Mouse (Mus musculus): ENCODE measurements around the gene Gm20479. TPM values are rescaled to one million over a fixed set of nuclear protein-coding genes. Genes with fewer than 3 reads are reported as not detected.

Gene Gm20479
- total and polyA plus RNA-seq, 3 experiments: 2.7 TPM; not detected in 2

- H3K36me3 ChIP-seq (ENCODE audit: control insufficient read depth in 1 of 2, insufficient read depth in 2 of 2, low read length in 2 of 2): no peaks in the 10 kb centered on the region
- no peak for DNase-seq (ENCODE audit: low read depth, low spot score)
- H3K27ac ChIP-seq (ENCODE audit: control insufficient read depth, low read depth, low read length): no peak overlapping the region
- TF ChIP-seq POLR2A (IDR thresholded peaks at IDR 0.05; ENCODE audit: control insufficient read depth in 1 of 2, insufficient read depth in 1 of 2, low read depth in 1 of 2, low read length in 2 of 2, poor library complexity in 1 of 2) (no peak), POLR2AphosphoS5 (IDR thresholded peaks at IDR 0.05; ENCODE audit: borderline replicate concordance, low read depth, low read length) (no peak), CTCF (IDR thresholded peaks at IDR 0.05 in 2 of 3, conservative IDR thresholded peaks at IDR 0.05 in 1 of 3; ENCODE audit: control insufficient read depth in 1 of 3, insufficient read depth in 1 of 3, low read depth in 2 of 3, low read length in 3 of 3, poor library complexity in 1 of 3, severe bottlenecking in 1 of 3) (no peak), RCOR1 (IDR thresholded peaks at IDR 0.05; ENCODE audit: low read depth, low read length) (no peak), CHD1 (IDR thresholded peaks at IDR 0.05; ENCODE audit: low read depth, low read length) (no peak), UBTF (IDR thresholded peaks at IDR 0.05; ENCODE audit: borderline replicate concordance, insufficient read depth, low read depth, low read length) (no peak), KAT2A (conservative IDR thresholded peaks at IDR 0.05; ENCODE audit: low read depth, low read length) (no peak)
- H3K4me1 ChIP-seq (ENCODE audit: control insufficient read depth in 1 of 2, insufficient read depth in 2 of 2, low read length in 2 of 2): peaks cover 0 to 3% of the 10 kb centered on the region in 2 experiments; a peak in 1 of 4 replicates
- no peak overlapping the region for H3K9ac ChIP-seq (ENCODE audit: control insufficient read depth, low read depth, low read length, poor library complexity, severe bottlenecking)
- no peak overlapping the region for H3K4me3 ChIP-seq (ENCODE audit: control insufficient read depth in 1 of 2, insufficient read depth in 1 of 2, low read depth in 2 of 2, low read length in 2 of 2)
- no peaks in the 10 kb centered on the region for H3K9me3 ChIP-seq (replicated peaks; ENCODE audit: insufficient read depth, low read length)
- no peaks in the 10 kb centered on the region; the same call in 1 of the 2 replicates for H3K79me2 ChIP-seq (ENCODE audit: control insufficient read depth, insufficient read depth, low read length, poor library complexity)
- no peaks in the 10 kb centered on the region for H3K27me3 ChIP-seq (ENCODE audit: control insufficient read depth in 1 of 2, insufficient read depth in 2 of 2, low read length in 2 of 2)
These were observed 29.7 kb downstream of the Gm20479 start for GRCm38 (mm10) chr7:27327500-27327899.

GRCm38 (mm10) chr7:27326101-27326880, 30.9 kb downstream of the Gm20479 start:
- Histone ChIP-seq H3K9me3 (replicated peaks; ENCODE audit: insufficient read depth, low read length) (no peaks in the 10 kb centered on the region), H3K27ac (ENCODE audit: control insufficient read depth, low read depth, low read length) (no peak overlapping the region), H3K36me3 (ENCODE audit: control insufficient read depth in 1 of 2, insufficient read depth in 2 of 2, low read length in 2 of 2) (no peaks in the 10 kb centered on the region), H3K9ac (ENCODE audit: control insufficient read depth, low read depth, low read length, poor library complexity, severe bottlenecking) (no peak overlapping the region), H3K4me1 (ENCODE audit: control insufficient read depth in 1 of 2, insufficient read depth in 2 of 2, low read length in 2 of 2) (peaks cover 0 to 3% of the 10 kb centered on the region in 2 experiments; a peak in 1 of 4 replicates), H3K79me2 (ENCODE audit: control insufficient read depth, insufficient read depth, low read length, poor library complexity) (no peaks in the 10 kb centered on the region; the same call in 1 of the 2 replicates), H3K27me3 (ENCODE audit: control insufficient read depth in 1 of 2, insufficient read depth in 2 of 2, low read length in 2 of 2) (no peaks in the 10 kb centered on the region), H3K4me3 (ENCODE audit: control insufficient read depth in 1 of 2, insufficient read depth in 1 of 2, low read depth in 2 of 2, low read length in 2 of 2) (no peak overlapping the region)
- no peak for TF ChIP-seq RCOR1 (IDR thresholded peaks at IDR 0.05; ENCODE audit: low read depth, low read length)
- TF ChIP-seq EP300 (IDR thresholded peaks at IDR 0.05; ENCODE audit: low read depth in 1 of 2, low read length in 2 of 2): no peak
- no peak for TF ChIP-seq ELF1 (IDR thresholded peaks at IDR 0.05; ENCODE audit: low read depth, low read length)
- no peak for TF ChIP-seq MYC (IDR thresholded peaks at IDR 0.05; ENCODE audit: low read depth, low read length)
- no peak for TF ChIP-seq ZMIZ1 (IDR thresholded peaks at IDR 0.05; ENCODE audit: low read depth, low read length)
- no peak for TF ChIP-seq TCF12 (IDR thresholded peaks at IDR 0.05; ENCODE audit: low read depth, low read length)
- TF ChIP-seq MAFK (IDR thresholded peaks at IDR 0.05; ENCODE audit: borderline replicate concordance, low read depth, low read length): no peak
- TF ChIP-seq TAL1 (IDR thresholded peaks at IDR 0.05; ENCODE audit: low read length): no peak
- TF ChIP-seq MEF2A (IDR thresholded peaks at IDR 0.05; ENCODE audit: extremely low read depth, insufficient replicate concordance, low read depth, low read length, poor library complexity, severe bottlenecking): no peak
- TF ChIP-seq SMC3 (IDR thresholded peaks at IDR 0.05; ENCODE audit: low read depth, low read length): no peak
- TF ChIP-seq UBTF (IDR thresholded peaks at IDR 0.05; ENCODE audit: borderline replicate concordance, insufficient read depth, low read depth, low read length): no peak
- TF ChIP-seq ZNF384 (IDR thresholded peaks at IDR 0.05; ENCODE audit: low read depth, low read length): no peak
- no peak for TF ChIP-seq SIN3A (IDR thresholded peaks at IDR 0.05; ENCODE audit: low read length)
- DNase-seq (ENCODE audit: low read depth, low spot score): no peak

All from MEL (cell line).